Mouse (Mus musculus) testis, adult 2 months (tissue): Measurements from ENCODE around the gene Mcm9.
"Not testable (repeated sequence)": the region's sequence is repeated elsewhere in the genome, so short reads cannot be mapped to it uniquely, and the experiment has no call there.

Experiments
- CTCF ChIP-seq: fragments of 200-500 bp; IDR thresholded peaks from 2 replicates; pipeline ENCODE4 v1.5.1; 2012; ENCODE audit warnings: low read depth, mild to moderate bottlenecking, inconsistent platforms, low read length, moderate library complexity; ENCODE audit not compliant: control insufficient read depth, insufficient read depth, insufficient replicate concordance
- POLR2A ChIP-seq: fragments of 200-500 bp; IDR thresholded peaks from 2 replicates; pipeline ENCODE4 v1.6.1; 2012; ENCODE audit warnings: low read depth, mild to moderate bottlenecking, inconsistent platforms, low read length, moderate library complexity; ENCODE audit not compliant: control insufficient read depth

DNA sequence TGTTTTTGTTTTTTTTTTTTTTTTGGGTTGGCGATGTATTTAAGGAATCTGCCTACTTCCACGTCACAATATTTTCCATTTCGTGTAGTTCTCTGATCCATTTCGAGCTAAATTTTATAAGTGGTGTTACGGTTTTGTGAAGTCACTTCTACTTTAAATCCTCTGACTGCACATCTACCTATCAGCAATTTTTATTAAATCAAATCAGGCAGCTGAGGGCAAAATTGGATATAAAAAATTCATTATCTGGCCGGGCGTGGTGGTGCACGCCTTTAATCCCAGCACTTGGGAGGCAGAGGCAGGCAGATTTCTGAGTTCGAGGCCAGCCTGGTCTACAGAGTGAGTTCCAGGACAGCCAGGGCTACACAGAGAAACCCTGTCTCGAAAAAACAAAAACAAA lies at the start of gene Mcm9:
- not testable (repeated sequence) for TF ChIP-seq POLR2A, CTCF
